Mouse (Mus musculus): ENCODE data around the gene Tomm40.

GRCm38 (mm10) chr7:19691434-19691833, 23.8 kb downstream of the Tomm40 start:
- TF ChIP-seq CTCF (IDR thresholded peaks at IDR 0.05; ENCODE audit: low read depth) (no peak), EP300 (optimal IDR thresholded peaks at IDR 0.05) (no peak)

Data from stomach, postnatal 0 days (tissue).